Mouse (Mus musculus): Measurements from ENCODE around the gene Hnf1a.
"Not testable (repeated sequence)": the region's sequence is repeated elsewhere in the genome, so short reads cannot be mapped to it uniquely, and the experiment has no call there.

Gene Hnf1a

GRCm38 (mm10) chr5:114941138-114941537 is 29.8 kb downstream of the Hnf1a start:
- DNase-seq = not testable (repeated sequence)

GRCm38 (mm10) chr5:114935838-114936237 is 35.1 kb downstream of the Hnf1a start:
- no peak for DNase-seq

- no peak for DNase-seq
Measured at GRCm38 (mm10) chr5:114933206-114933605, 37.7 kb downstream of the Hnf1a start.

- no peak for DNase-seq
Measured at GRCm38 (mm10) chr5:114931626-114932025, 39.3 kb downstream of the Hnf1a start.

- DNase-seq = no peak
Measured at GRCm38 (mm10) chr5:114926753-114927152, 44.1 kb downstream of the Hnf1a start.

GRCm38 (mm10) chr5:114926153-114926684 is 44.7 kb downstream of the Hnf1a start:
- DNase-seq = no peak

GRCm38 (mm10) chr5:114922998-114923473 is 47.9 kb downstream of the Hnf1a start, which contains the start of gene Oasl1:
TSS of gene Oasl1 (plus strand) at chr5:114923240.
- DNase-seq = peak; percentile 40 to 65

- DNase-seq = no peak
Measured at GRCm38 (mm10) chr5:114922366-114922731, 48.5 kb downstream of the Hnf1a start.

GRCm38 (mm10) chr5:114921551-114922365 is 49.1 kb downstream of the Hnf1a start:
- peak; percentile 58 to 70 for DNase-seq

GRCm38 (mm10) chr5:114917357-114917756 is 53.5 kb downstream of the Hnf1a start:
- not testable (repeated sequence) for DNase-seq

- DNase-seq = peak; percentile 56 to 65
Measured at GRCm38 (mm10) chr5:114916777-114917176, 54.1 kb downstream of the Hnf1a start.

- no peak for DNase-seq
Measured at GRCm38 (mm10) chr5:114915854-114916253, 55.0 kb downstream of the Hnf1a start.

- no peak for DNase-seq
Measured at GRCm38 (mm10) chr5:114914855-114915254, 56.0 kb downstream of the Hnf1a start.

GRCm38 (mm10) chr5:114913686-114914085 is 57.2 kb downstream of the Hnf1a start:
- no peak for DNase-seq

GRCm38 (mm10) chr5:114908598-114909305 is 62.1 kb downstream of the Hnf1a start:
- no peak for DNase-seq

- DNase-seq = peak in 1 of 2 experiments; percentile 53
Measured at GRCm38 (mm10) chr5:114902413-114902812, 68.5 kb downstream of the Hnf1a start.

Data from spleen, adult 18-20 months (tissue).